Mouse (Mus musculus) yolk sac, embryonic 10.5 days (tissue): Measurements from ENCODE around the gene Card11.

ENCODE experiments used
- DNase-seq: peaks from one replicate; pipeline ENCODE4 v3.0.0-alpha.2; 2017; ENCODE audit warnings: low spot score

Gene Card11

GRCm38 (mm10) chr5:140852435-140852996 lies 147.9 kb downstream of the Card11 start:
- peak; percentile 77 for DNase-seq

DNA sequence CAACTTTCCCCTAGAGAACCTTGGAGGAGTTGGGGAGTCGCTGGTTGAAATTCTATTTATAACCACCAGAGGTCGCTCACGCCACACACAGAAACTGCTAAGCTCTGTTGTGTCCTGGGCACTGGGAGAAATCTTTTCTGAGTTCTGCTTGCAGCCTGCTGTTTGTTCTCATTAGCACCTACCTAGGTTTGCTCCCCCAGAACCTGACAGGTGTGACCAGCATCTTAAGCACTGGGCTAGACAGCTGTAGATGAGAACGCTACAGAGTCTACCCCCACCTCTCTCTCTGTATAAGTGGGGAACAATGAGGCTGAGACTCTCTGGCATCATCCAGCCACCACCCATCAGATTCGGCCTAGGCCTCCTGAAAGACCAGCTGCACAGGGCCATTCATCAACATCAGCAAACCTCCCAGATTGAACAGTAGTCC lies 153.1 kb downstream of the Card11 start:
- DNase-seq = peak; percentile 48

- no peak for DNase-seq
Measured at GRCm38 (mm10) chr5:140841942-140842341, 158.4 kb downstream of the Card11 start.

- DNase-seq = no peak
Measured at GRCm38 (mm10) chr5:140831064-140831431, 169.3 kb downstream of the Card11 start.

GRCm38 (mm10) chr5:140830314-140831063 lies 169.9 kb downstream of the Card11 start, which contains the start of gene Gna12:
Gene Gna12 (minus strand): TSS chr5:140830431.
- peak; percentile 99 for DNase-seq

DNA sequence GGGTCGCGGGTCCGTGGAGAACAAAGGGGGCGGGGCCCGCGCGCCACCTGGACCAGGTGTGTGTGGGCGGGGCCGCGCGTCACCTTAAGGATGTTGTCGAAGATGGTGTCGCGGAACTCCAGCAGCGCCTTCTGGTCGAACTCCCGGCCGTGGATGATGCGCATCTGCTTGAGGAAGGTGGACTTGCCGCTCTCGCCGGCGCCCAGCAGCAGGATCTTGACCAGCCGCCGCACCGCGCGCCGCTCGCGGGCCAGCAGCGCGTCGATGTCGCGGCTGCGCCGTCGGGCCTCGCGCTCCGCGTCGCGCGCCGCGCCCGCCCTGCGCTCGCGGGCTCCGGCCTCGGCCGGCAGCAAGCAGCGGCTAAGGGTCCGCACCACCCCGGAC lies 170.5 kb downstream of the Card11 start:
- DNase-seq = peak; percentile 70

DNA sequence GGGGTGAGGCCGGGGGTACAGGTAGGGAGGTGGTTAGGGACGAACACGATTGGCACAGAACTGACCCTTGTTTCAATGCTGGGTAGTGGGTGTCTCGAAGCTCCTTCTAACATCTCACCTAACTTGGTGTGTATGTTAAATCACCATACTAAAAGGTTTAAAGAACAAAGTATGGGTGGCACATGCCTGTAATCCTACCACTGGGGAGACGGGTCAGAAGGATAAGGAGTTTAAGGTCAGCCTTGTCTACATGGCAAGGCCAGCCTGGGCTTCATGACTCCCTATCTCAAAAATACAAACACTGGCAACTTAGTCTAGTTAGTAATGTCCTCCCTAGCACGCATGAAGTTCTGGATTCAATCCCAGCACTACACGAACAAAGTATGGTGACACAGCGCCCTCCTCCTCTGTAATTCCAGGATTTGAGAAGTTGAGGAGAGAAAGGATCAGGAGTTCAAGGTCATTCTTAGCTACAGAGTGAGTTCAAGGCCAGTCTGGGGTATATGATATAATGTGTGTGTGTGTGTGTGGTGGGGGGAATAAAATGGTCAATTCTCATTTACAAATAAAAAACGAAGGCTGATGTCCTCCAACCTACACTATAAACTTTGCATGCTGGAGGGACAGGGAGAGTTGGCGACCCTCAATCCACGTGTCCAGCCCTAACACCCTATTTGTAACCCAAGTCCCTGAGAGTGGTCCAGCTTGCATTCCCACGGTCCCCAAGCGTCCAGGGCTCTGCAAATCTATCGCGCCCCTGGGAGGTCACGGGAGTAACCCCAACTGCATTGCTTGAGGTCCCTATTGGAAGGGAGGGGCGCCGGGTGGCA lies 171.1 kb downstream of the Card11 start:
- DNase-seq = no peak

GRCm38 (mm10) chr5:140828363-140828762 lies 172.0 kb downstream of the Card11 start:
- DNase-seq = no peak

DNA sequence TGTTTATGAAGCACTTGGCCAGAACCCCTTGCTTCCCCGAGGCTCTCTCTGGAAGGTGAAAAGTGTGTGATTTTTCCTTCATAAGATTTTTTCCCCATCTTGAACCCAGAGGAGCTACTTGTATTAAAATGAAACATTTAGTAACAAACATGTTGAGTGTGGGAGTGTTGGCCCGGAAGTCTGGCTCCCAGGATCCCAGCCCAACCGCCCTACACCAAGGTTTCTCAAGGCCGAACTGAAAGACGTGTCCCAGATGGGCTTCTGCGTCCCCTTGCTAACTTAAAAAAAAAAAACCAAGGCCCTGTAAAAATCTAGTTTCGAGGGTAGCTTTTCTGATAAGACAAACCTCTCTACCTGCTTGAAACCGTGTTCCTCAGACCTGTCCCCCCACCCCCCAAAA lies 172.5 kb downstream of the Card11 start:
- DNase-seq = no peak

DNA sequence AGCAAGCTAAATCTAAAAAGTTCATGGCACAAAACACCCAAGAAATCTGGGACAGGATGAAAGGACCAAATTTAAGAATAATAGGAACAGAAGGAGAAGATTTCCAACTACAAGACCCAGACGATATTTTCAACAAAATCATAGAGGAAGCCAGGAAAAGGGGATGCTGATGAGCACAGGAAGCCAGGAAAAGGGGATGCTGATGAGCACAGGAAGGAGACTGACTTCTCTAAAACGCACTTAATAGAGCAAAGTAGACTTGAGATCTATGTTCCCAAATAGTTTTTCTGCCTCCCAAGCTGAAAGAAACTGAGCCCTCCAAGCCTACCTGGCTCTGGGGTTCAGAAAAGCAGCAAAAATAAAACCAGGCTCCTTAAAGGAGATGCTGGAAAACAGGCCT lies 173.0 kb downstream of the Card11 start:
- DNase-seq = no peak

GRCm38 (mm10) chr5:140826796-140827195 lies 173.6 kb downstream of the Card11 start:
- no peak for DNase-seq

GRCm38 (mm10) chr5:140826118-140826517 lies 174.3 kb downstream of the Card11 start:
- DNase-seq = no peak

GRCm38 (mm10) chr5:140824126-140824525 lies 176.3 kb downstream of the Card11 start:
- no peak for DNase-seq

GRCm38 (mm10) chr5:140823386-140823785 lies 177.0 kb downstream of the Card11 start:
- peak; percentile 79 for DNase-seq
